Mouse (Mus musculus): ENCODE results near the gene Tnfaip6. TPM values are rescaled to one million over a fixed set of nuclear protein-coding genes. Genes with fewer than 3 reads are reported as not detected.

Gene Tnfaip6
- total RNA-seq, 2 experiments from 2014 or later: 6.0 to 8.4 TPM

DNA sequence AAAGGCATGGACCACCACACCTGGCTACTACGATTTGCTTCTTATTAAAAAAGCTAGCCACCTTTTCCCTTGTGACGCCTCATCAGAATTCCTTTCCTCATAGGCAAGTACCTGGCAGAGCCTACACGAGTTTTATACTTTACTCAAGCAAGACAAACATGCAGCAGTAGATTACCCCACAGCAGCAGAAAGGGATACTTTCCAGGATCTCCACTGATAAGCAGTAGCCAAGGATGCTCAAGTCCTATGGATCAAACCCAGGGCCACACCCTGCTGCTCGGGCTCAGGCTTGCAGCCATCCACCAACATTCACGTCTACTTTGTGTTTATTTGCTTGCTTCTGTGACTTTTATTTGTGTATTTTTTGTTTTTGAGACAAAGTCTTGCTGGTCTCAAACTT is 8.2 kb downstream of the Tnfaip6 start:
- intact Hi-C loops (cut with DNase I): no loop called here
- no peak for DNase-seq (ENCODE audit: low spot score in 2 of 2)

DNA sequence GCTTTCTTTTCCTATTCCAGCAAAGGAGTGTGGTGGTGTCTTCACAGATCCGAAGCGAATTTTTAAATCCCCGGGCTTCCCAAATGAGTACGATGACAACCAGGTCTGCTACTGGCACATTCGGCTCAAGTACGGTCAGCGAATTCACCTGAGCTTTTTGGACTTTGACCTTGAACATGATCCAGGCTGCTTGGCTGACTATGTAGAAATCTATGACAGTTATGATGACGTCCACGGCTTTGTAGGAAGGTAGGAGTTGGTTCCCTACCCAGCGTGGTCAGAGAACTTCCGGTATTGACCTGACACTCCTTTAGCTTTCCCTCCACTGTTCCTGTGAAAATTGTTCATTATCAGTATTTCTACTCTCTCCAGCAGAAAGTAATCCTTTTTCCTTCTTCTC is 13.0 kb downstream of the Tnfaip6 start:
- intact Hi-C loops (cut with DNase I): no loop called here

DNA sequence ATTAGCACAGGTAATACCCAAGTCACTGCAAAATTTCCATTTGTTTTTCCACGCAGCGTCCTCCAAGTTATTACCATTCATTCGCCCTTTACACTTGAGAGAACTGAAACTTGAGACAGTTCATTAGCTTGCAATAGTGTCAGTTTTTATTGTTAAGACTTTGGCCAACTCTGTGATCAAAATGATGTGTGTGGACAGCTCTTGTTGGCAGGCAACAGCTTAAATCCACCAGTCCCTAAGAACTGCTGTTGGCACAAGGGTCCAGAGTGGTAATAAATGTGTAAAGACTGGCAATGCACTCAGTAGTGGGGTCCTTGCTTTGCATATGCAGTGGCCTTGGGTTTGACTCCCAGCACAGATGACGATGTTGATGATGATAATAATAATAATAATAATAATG is 14.5 kb downstream of the Tnfaip6 start:
- intact Hi-C loops (cut with DNase I): no loop called here

More for the DNA sequence above, 13.0 kb downstream of the Tnfaip6 start:
- no peak for DNase-seq (ENCODE audit: low spot score in 2 of 2)

DNA sequence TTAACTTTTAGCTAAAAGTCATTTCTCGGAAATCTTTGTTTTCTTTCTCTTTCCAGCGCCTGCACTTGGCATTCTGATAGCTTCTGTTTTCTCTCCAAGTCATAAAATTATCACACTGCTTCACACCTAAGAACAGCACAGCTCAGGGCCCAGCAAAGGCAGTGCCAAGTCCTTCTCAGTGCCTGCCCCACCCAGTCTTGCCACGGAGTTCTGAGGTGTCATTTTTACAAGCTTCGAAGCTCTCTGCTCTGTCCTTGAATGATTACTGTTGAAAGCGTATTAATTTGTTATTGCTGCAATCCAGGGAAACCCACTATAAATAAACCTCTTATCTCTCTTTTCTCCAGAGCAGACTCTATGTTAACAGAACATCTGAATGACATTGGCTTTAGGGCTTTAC is 15.7 kb downstream of the Tnfaip6 start:
- intact Hi-C loops (cut with DNase I): no loop called here
- no peak for DNase-seq (ENCODE audit: low spot score in 2 of 2)

More for the DNA sequence above, 14.5 kb downstream of the Tnfaip6 start:
- DNase-seq (ENCODE audit: low spot score in 2 of 2): no peak

DNA sequence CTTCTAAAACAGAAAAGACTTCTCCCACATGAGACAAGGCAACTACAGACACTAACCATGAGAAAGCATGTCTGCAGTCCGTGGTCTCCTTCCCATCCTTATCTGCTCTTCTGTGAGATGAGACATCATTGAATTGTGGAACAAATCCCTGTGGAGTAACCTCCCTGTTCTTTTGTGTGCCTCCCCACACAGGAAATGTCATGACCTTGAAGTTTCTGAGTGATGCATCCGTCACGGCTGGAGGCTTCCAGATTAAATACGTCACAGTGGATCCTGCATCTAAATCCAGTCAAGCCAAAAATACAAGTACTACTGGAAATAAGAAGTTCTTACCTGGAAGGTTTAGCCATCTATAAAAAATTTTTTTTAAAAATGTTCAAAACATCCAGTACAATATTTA is 17.8 kb downstream of the Tnfaip6 start:
- no peak for DNase-seq (ENCODE audit: low spot score in 2 of 2)
- intact Hi-C loops (cut with DNase I): no loop called here

DNA sequence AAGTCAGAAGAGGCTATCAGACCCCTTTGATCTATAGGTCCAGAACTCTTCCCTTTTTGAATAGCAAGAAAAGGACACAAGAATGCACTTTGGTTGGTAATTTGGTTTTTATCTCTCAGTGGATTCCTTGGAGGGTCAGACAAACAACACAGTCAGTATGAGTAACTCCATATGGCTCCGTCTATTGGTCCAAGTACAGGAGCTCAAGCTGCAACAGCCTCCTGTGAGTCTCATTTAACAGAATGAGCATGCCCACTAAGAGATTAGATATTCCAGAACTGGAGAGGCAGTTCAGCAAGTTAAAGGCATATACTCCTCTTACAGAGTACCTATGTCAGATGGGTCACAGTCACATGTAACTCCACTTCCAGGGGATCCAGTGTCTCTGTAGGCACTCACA is 19.3 kb downstream of the Tnfaip6 start:
- intact Hi-C loops (cut with DNase I): no loop called here
- DNase-seq (ENCODE audit: low spot score in 2 of 2): no peak

DNA sequence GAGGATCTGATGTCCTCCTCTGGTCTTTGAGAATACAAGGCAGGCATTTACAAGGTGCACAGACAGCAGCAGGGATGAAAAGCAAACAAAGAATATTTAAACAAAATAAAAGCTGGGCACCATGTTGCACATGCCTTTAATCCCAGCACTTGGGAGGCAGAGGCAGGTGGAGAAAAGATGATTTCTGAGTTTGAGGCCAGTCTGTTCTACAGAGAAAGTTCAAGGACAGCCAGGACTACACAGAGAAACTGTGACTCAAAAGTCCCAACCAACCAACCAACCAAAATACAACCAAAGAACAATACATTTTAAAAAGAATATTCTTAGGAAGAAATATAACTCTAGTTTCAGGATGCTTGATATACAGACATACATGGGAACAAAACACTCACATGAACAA is 19.9 kb downstream of the Tnfaip6 start:
- no peak for DNase-seq (ENCODE audit: low spot score in 2 of 2)
- intact Hi-C loops (cut with DNase I): no loop called here

DNA sequence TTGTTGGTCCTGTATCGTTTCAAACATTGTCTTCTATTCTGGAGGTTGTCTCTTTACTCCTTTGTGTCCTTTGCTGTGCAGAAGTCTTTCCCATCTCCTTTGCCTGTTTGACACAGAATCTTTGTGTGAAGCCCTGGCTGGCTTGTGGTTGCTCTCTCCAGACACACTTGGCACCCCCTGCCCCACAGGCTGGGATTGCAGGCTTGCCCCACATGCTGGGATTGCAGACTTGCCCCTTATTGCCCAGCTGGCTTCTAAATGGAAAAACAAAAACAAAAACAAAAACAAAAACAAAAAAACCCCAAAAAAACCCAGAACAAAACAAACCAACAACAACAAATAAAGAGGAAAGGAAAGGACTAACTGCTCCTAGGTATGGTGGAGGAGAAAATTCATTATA is 30.8 kb downstream of the Tnfaip6 start:
- DNase-seq (ENCODE audit: low spot score in 2 of 2): no peak
- intact Hi-C loops (cut with DNase I): no loop called here

DNA sequence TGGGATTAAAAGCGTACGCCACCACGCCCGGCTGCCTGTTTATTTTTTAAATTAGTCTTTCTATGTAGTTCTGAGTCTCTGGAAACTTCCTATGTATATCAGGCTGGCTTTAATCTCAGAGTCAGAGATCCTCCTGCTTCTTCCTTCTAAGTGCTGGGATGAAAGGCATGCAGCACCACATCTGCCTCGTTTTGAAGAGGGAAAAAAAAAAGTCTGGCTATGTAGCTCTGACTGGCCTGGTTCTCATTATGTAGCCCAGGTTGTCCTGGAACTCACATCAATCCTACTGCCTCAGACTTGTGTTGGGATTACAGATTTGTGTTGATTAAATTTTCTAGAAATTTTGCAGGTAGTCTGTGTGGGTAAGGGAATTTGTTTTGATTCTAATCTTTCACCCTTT is 33.0 kb downstream of the Tnfaip6 start:
- no peak for DNase-seq (ENCODE audit: low spot score in 2 of 2)
- intact Hi-C loops (cut with DNase I): loop anchor here (10.0 kb wide), 1 partner anchor 136 kb away; the partner anchor contains the start of gene Rbm43

DNA sequence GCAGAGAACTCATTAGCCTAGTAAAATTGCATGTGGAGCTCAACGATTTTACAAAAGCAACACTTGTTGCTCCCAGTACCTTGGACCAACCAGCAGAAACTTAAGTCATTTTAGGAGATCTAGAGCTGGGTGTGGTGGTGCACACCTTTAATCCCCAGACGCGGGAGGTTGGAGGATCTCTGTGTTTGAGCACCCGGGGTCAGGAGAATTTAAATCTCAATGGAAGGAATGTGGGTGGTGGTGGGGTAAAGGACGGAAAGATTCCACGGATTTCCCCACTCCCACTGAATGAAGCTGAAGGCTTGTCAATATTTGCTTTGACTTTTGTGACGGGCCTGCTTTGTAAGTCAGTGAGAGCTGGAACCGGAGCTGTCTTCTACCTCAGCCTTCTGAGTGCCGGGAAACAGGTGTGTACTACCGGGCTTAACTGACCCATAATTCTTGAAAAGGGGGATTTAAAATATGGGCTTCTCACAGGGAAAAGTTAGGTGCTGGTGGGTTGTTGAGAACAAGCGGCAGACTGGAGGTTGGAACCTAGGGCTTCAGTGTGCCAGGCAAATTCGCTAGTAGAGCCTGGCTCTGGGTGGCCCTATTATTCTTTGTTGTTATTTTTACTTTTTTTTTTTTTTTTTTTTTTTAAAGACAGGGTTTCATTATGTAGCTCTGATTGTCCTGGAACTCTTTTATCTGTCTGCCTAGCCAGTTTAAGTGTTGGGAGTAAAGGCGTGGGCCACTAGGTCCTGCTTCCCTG is 33.6 kb downstream of the Tnfaip6 start:
- no peak for DNase-seq (ENCODE audit: low spot score in 2 of 2)
- intact Hi-C loops (cut with DNase I): loop anchor here (10.0 kb wide), 1 partner anchor 137 kb away; the partner anchor contains the start of gene Rbm43

DNA sequence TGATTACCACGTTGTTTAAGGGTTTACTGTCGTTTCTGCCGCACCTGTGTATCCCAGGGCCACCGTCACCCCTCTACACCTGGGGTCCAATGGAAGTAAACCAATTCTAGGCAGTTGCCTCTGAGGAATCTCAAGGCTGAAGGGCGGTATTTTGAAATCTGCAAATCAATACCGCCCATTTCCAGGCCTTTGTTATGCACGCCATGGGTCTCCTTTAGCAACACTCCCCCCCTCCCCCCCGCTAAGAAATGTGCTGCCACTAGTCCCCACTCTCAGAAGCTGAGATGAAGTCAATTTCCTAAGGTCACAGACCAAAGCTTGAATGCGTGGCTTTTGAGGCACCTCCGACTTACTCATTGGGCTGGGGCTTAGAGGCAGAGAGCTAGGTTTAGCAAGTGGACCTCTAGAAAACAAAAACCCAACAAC is 34.3 kb downstream of the Tnfaip6 start:
- no peak for DNase-seq (ENCODE audit: low spot score in 2 of 2)
- intact Hi-C loops (cut with DNase I): loop anchor here (2.0 to 10.0 kb wide), 2 partner anchors 99 to 137 kb away; partner anchors contain the start of genes Nmi and Rbm43

DNA sequence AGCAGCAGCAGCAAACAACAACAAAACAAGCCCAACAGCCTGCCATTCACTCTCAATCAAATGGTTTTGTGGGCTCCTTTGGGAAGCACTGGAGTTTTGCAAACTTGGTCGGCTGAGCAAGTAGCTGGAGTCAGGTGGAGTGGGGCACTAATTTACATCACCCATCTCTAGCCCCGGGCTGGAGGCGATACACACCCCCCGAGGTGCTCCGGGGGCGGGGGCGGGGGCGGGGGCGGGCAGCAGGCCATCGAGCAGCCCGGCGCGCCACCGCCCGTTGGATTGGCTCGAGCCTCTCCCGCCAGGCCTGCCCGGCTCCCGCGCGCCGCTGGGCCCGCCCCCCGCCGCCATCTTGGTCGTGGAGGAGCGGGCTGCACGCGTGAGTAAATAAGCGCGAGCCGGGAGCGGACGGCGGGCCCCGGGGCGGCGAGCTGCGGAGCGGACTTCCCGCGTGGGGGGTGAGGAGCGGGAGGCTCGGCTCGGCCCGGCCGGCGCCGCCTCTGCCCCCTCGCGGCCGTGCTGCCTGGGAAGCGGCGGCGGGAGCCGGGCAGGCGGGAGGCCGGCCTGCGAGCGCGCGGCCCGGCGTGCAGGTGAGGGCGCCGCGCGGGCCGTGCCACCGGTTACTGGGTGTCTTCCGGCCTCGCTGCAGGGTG is 34.8 kb downstream of the Tnfaip6 start, which contains the start of gene Rif1:
Rif1 (plus strand) TSS at position 342 of the 650 bp plus-strand sequence.
- intact Hi-C loops (cut with DNase I): loop anchor here (2.0 to 10.0 kb wide), 2 partner anchors 100 to 138 kb away; partner anchors contain the start of genes Nmi and Rbm43

DNA sequence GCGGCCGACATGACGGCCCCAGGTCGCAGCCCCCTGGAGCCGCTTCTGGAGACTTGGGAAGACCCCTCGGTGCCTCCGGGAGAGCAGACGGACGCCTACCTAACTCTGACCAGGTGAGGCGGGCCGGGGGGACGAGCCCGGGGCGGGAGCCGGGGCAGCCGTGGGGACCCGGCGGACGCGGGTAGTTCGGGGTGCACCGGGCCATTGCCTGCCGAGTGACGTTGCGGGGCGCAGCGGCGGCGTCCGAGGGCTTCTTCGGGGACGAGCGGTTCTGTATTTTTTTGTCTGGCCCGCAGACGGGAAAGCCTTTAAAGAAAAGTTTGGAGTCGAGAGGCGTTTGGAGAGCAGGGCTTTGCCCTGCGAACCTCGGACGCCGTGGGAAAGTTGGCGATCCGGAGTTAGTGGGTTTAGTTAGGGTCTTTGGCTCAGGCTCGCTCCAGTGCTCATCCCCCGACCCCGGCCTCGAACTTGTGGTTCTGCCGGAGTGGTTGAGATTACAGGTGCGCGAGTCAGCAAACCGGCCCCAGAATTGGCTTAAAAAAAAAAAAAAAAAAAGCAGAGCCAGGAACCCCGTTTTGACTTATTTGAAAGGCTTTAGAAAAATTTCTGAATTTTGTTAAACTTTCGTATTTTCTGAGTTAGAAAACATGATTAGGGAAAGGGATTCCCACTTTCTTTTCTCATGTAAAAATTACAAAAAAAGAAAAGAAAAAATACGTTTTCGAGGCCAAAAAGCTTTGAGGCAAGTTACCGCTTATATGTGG is 35.5 kb downstream of the Tnfaip6 start:
- DNase-seq (ENCODE audit: low spot score in 2 of 2): no peak

More for the DNA sequence above, 34.8 kb downstream of the Tnfaip6 start, which contains the start of gene Rif1:
- DNase-seq (ENCODE audit: low spot score in 2 of 2): peak; percentile 84 to 90

DNA sequence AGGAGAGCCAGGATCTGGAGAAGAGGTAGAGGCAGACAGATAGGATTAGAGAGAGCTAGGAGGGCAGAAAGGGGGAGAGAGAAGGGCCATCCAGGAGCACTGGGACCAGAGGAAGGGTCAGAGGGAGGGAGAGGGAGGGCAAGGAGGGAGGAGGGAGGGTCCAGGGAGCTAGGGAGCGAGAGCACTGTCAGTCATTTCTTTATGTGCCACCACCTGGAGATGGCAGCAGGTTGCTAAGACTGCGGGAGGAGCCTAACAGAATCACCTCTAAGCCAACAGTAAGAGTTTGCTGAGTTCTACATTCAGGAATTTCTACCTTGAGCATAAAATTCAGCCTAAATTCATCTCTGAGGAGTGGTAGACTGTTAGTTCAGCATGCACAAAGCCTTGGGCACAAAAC is 40.9 kb downstream of the Tnfaip6 start:
- DNase-seq (ENCODE audit: low spot score in 2 of 2): no peak
- intact Hi-C loops (cut with DNase I): loop anchor here (10.0 kb wide), 1 partner anchor 144 kb away; the partner anchor contains the start of gene Rbm43

More for the DNA sequence above, 35.5 kb downstream of the Tnfaip6 start:
- intact Hi-C loops (cut with DNase I): loop anchor here (2.0 to 10.0 kb wide), 2 partner anchors 101 to 139 kb away; partner anchors contain the start of genes Nmi and Rbm43

DNA sequence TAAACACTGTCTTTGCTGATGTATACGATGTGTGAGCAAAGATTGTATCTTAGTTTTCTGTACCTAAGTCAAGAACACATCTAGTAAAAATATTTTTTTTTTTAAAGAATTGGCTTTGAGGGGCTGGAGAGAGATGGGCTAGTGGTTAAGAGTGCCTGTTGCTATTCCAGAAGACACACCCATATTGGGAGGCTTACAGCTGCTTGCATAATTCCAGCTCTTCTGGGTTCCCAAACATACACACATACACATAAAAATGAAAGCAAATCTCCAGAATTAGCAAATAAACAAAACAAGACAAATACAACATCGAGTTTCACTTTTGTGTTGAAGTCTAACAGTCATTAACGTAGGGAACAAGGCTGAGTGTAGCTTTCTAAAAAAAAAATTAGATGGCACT is 46.2 kb downstream of the Tnfaip6 start:
- intact Hi-C loops (cut with DNase I): no loop called here
- no peak for DNase-seq (ENCODE audit: low spot score in 2 of 2)

DNA sequence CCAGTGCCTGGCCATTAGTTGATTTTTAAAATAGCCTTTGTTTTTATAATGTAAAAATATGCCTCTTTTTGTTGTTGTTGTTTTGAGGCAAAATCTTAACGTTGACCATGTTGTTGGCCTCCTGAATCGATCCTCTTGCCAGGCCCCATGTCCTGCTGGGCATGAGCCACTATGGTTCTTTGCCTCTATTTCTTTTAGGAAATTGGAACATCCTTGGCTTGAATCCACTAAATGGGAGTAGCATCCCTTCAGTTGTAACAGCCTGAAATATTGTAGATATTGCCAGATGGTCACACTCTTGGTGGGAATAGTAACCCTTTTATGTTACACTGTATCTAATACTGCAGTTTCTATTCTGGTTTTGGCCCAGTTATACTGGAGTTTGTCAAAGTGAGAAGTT is 46.8 kb downstream of the Tnfaip6 start:
- no peak for DNase-seq (ENCODE audit: low spot score in 2 of 2)
- intact Hi-C loops (cut with DNase I): no loop called here
